Mouse (Mus musculus) stomach, embryonic 16.5 days (tissue): Measurements from ENCODE around the gene Cacfd1. TPM values are rescaled to one million over a fixed set of nuclear protein-coding genes. Genes with fewer than 3 reads are reported as not detected.

ENCODE experiments used
- ATAC-seq: fragments of 200-750 bp; cut with Nextera tagmentation; 2 replicates; pipeline ENCODE4 v1.8.0; 2017; ENCODE audit warnings: moderate number of reproducible peaks, moderate TSS enrichment; ENCODE audit not compliant: insufficient read depth, low FRiP score
- H3K27ac ChIP-seq: fragments of 300-500 bp; sonication (generic); 2 replicates; pipeline ENCODE4 v1.5.1; 2014; ENCODE audit warnings: low read length
- H3K27me3 ChIP-seq: fragments of 300-500 bp; sonication (generic); 2 replicates; pipeline ENCODE4 v1.6.1; 2014; ENCODE audit warnings: low read length, control low read depth, mixed read lengths; ENCODE audit not compliant: control insufficient read depth, insufficient read depth
- H3K36me3 ChIP-seq: fragments of 300-500 bp; sonication (generic); 2 replicates; pipeline ENCODE4 v1.6.1; 2014; ENCODE audit warnings: low read length; ENCODE audit not compliant: control insufficient read depth, insufficient read depth
- H3K4me1 ChIP-seq: fragments of 300-500 bp; sonication (generic); 2 replicates; pipeline ENCODE4 v1.6.1; 2014; ENCODE audit warnings: low read length, control low read depth, mixed read lengths; ENCODE audit not compliant: control insufficient read depth, insufficient read depth
- H3K4me2 ChIP-seq: fragments of 300-500 bp; sonication (generic); 2 replicates; pipeline ENCODE4 v1.6.1; 2014; ENCODE audit warnings: low read depth, low read length, mixed read lengths
- H3K4me3 ChIP-seq: fragments of 300-500 bp; sonication (generic); replicated peaks from 2 replicates; pipeline ENCODE4 v1.5.1; 2014; ENCODE audit warnings: mild to moderate bottlenecking, low read length
- H3K9ac ChIP-seq: fragments of 300-500 bp; sonication (generic); 2 replicates; pipeline ENCODE4 v1.6.1; 2014; ENCODE audit warnings: low read length
- H3K9me3 ChIP-seq: fragments of 300-500 bp; sonication (generic); replicated peaks from 2 replicates; pipeline ENCODE4 v1.6.1; 2016; ENCODE audit warnings: low read length, control low read depth; ENCODE audit not compliant: control insufficient read depth
- WGBS: fragments of 180-500 bp; shearing (Covaris S2); extraction: QIAGEN DNeasy Blood & Tissue Kit; methylation state at CpG from one replicate; pipeline ENCODE4 v1.1.7; 2014; 5-methylcytosine and 5-hydroxymethylcytosine counted together
- polyA plus RNA-seq: library from polyadenylated mRNA; unstranded; fragments of >200 nt; fragmentation: Nextera tagmentation; extraction: Ambion mirVana; gene quantifications from 2 replicates; pipeline ENCODE4 v1.2.1, GENCODE M21; 2015

The Cacfd1 gene
- polyA plus RNA-seq, 1 experiment from 2014 or later, result 60.7 TPM

DNA sequence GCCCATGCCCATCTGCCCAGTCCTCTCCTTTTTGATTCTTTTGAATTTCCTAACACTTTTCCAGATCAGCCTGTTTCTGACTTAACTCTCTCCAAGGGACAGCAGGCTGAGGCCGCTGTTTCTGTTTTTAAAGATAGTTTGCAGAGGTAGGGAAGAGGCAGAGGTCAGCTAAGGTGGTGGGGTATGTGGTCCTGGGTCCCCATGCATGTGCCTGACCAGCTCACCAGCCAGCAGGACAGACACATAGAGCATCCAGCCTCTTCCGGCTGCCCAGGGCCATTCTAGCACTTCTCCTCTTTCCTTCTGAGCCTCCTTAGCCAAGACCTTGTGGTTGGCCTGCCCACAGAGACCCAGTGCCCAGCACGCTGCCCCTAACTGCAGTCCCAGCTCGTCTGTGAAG is 48.5 kb downstream of the Cacfd1 start:
- H3K4me2 ChIP-seq, result peak overlapping the region; percentile 18; the same call in 1 of the 2 replicates
- H3K4me1 ChIP-seq, result peaks cover 14% of the 10 kb centered on the region; the same call in 1 of the 2 replicates
- H3K36me3 ChIP-seq, result no peaks in the 10 kb centered on the region
- H3K4me3 ChIP-seq, result no peak overlapping the region
- ATAC-seq, result no peak
- 39% methylated on average over 4 of the region's 4 CpGs for WGBS
- H3K27ac ChIP-seq, result no peak overlapping the region
- H3K27me3 ChIP-seq, result no peaks in the 10 kb centered on the region
- H3K9ac ChIP-seq, result 0 out of 2 replicates have a peak overlapping the region, but pooled peaks have one; percentile 43
- no peaks in the 10 kb centered on the region for H3K9me3 ChIP-seq

GRCm38 (mm10) chr2:27058751-27059150 is 49.0 kb downstream of the Cacfd1 start:
- H3K4me3 ChIP-seq, result no peak overlapping the region
- WGBS, result 16% methylated on average over 12 of the region's 12 CpGs
- H3K27me3 ChIP-seq, result no peaks in the 10 kb centered on the region
- H3K9ac ChIP-seq, result no peak overlapping the region
- H3K9me3 ChIP-seq, result no peaks in the 10 kb centered on the region
- H3K36me3 ChIP-seq, result no peaks in the 10 kb centered on the region
- no peak overlapping the region for H3K27ac ChIP-seq
- peaks cover 14% of the 10 kb centered on the region; the same call in 1 of the 2 replicates for H3K4me1 ChIP-seq
- ATAC-seq, result peak; percentile 9; the same call in 1 of the 2 replicates
- H3K4me2 ChIP-seq, result peak overlapping the region; percentile 18; the same call in 1 of the 2 replicates

DNA sequence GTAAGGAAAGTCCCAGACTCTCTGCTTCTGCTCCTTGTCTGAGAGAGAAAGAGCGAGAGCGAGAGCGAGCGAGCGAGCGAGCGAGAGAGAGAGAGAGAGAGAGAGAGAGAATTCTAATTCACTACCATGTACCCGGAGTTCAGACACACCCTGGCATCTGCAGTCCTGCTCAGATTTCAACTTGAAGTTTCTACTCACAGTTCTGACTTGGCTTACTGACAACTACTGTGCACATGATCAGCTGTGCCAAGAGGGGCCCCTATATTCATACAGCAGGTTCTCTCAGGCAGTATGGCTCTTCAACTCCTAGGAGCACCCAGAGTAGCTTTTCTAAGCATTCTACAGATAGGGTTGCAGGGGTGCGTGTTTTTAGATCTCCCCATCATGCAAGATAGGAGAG is 49.5 kb downstream of the Cacfd1 start:
- WGBS, result 74% methylated on average over 9 of the region's 9 CpGs
- no peaks in the 10 kb centered on the region for H3K9me3 ChIP-seq

GRCm38 (mm10) chr2:27067124-27067523 is 57.4 kb downstream of the Cacfd1 start:
- Histone ChIP-seq H3K27ac (no peak overlapping the region), H3K4me2 (no peak overlapping the region), H3K9me3 (no peaks in the 10 kb centered on the region), H3K4me1 (peaks cover 15% of the 10 kb centered on the region), H3K4me3 (no peak overlapping the region), H3K36me3 (no peaks in the 10 kb centered on the region), H3K27me3 (no peaks in the 10 kb centered on the region), H3K9ac (no peak overlapping the region)
- WGBS, result 92% methylated on average over 2 of the region's 2 CpGs
- ATAC-seq, result no peak

More for the DNA sequence above, 49.5 kb downstream of the Cacfd1 start:
- H3K36me3 ChIP-seq, result no peaks in the 10 kb centered on the region
- no peak overlapping the region for H3K27ac ChIP-seq
- no peak overlapping the region for H3K4me3 ChIP-seq
- 0 out of 2 replicates have a peak overlapping the region, but pooled peaks have one; percentile 18 for H3K4me2 ChIP-seq
- H3K27me3 ChIP-seq, result no peaks in the 10 kb centered on the region
- H3K4me1 ChIP-seq, result peaks cover 14% of the 10 kb centered on the region; the same call in 1 of the 2 replicates
- H3K9ac ChIP-seq, result no peak overlapping the region
- no peak for ATAC-seq

GRCm38 (mm10) chr2:27067996-27068395 is 58.3 kb downstream of the Cacfd1 start:
- no peak overlapping the region for H3K27ac ChIP-seq
- no peak overlapping the region for H3K4me3 ChIP-seq
- no peaks in the 10 kb centered on the region for H3K9me3 ChIP-seq
- no peak overlapping the region for H3K4me2 ChIP-seq
- H3K36me3 ChIP-seq, result no peaks in the 10 kb centered on the region
- H3K27me3 ChIP-seq, result no peaks in the 10 kb centered on the region
- 25% methylated on average over 2 of the region's 2 CpGs for WGBS
- no peak overlapping the region for H3K9ac ChIP-seq
- no peak for ATAC-seq
- H3K4me1 ChIP-seq, result peaks cover 17% of the 10 kb centered on the region

DNA sequence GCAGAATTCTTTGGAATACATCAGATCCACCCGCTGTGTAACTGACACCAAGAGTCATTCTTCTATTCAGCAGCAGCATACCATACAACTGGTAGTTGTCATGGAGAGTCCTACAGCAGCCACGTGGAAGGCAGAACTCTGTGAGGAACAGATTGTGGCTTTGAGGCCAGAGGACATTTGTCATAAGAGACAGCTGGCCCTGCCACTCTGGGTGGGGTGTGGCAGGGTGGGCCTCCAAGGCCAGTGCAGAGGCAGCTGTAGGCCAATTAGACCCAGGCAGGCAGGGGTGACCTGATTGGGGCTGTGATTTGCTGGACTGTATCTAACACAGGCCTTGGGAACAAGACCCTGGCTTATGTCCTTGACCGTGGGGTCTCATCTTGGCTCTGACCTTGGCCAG is 59.9 kb downstream of the Cacfd1 start:
- 0 out of 2 replicates have a peak, but pooled peaks have one; percentile 18 for ATAC-seq
- no peaks in the 10 kb centered on the region for H3K36me3 ChIP-seq
- no peak overlapping the region for H3K9ac ChIP-seq
- no peak overlapping the region for H3K27ac ChIP-seq
- 51% methylated on average over 3 of the region's 3 CpGs for WGBS
- H3K4me2 ChIP-seq, result no peak overlapping the region
- no peaks in the 10 kb centered on the region for H3K9me3 ChIP-seq
- no peaks in the 10 kb centered on the region for H3K27me3 ChIP-seq
- no peak overlapping the region for H3K4me3 ChIP-seq
- H3K4me1 ChIP-seq, result peaks cover 17% of the 10 kb centered on the region

DNA sequence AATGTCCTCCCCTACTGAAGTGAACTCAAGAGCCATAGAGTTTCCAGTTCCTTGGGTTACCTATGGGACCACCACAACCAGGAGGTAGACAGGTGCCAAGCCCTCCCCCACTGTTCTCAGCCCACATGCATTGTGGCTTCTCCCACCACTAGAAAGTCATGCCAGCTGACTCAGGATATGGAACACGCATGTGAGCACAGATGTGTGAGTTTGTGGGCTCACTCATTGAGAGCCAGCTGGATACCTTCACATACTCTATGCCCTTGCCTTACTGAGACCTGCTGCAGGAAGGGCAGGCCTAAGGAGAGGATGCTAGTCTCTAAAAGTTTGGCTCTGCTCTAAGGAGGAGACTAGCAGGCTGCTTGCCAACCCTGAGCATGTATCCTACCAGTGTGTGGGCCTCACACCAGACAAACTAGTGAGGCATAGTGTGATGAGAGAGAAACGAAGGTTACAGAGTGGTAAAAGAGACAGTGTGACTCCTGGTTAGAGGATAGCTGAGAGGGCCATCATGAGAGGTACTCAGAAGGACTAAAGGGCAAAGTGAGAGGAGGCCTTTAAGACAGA is 60.6 kb downstream of the Cacfd1 start:
- Histone ChIP-seq H3K4me1 (peaks cover 17% of the 10 kb centered on the region), H3K4me3 (no peak overlapping the region), H3K36me3 (no peaks in the 10 kb centered on the region), H3K27ac (no peak overlapping the region), H3K9ac (no peak overlapping the region), H3K27me3 (no peaks in the 10 kb centered on the region), H3K9me3 (no peaks in the 10 kb centered on the region), H3K4me2 (no peak overlapping the region)
- no peak for ATAC-seq
- 79% methylated on average over 2 of the region's 2 CpGs for WGBS

Other genes with a start within 250 kb of the Cacfd1 start
- 0.56 and 0.75 TPM in 2 replicates for gene Abo, start 144.9 kb upstream of the Cacfd1 start, polyA plus RNA-seq
- 24.6 and 25.1 TPM in 2 replicates for gene Surf6, start 107.0 kb upstream of the Cacfd1 start, polyA plus RNA-seq
- 43.0 and 46.6 TPM in 2 replicates for gene Med22, start 99.2 kb upstream of the Cacfd1 start, polyA plus RNA-seq
- gene Rpl7a, start 99.2 kb upstream of the Cacfd1 start, polyA plus RNA-seq, result 458 and 551 TPM in 2 replicates
- 39.9 and 40.7 TPM in 2 replicates for gene Surf2, start 93.6 kb upstream of the Cacfd1 start, polyA plus RNA-seq
- gene Surf1, start 93.4 kb upstream of the Cacfd1 start, polyA plus RNA-seq, result 59.9 and 61.8 TPM in 2 replicates
- 245 and 251 TPM in 2 replicates for gene Surf4, start 76.0 kb upstream of the Cacfd1 start, polyA plus RNA-seq
- gene Stkld1, start 75.9 kb upstream of the Cacfd1 start, polyA plus RNA-seq, result 0.10 and 0.15 TPM in 2 replicates
- 40.3 and 42.3 TPM in 2 replicates for gene Rexo4, start 45.5 kb upstream of the Cacfd1 start, polyA plus RNA-seq
- 0.20 and 0.21 TPM in 2 replicates for gene Adamts13, start 36.5 kb upstream of the Cacfd1 start, polyA plus RNA-seq
- gene Slc2a6, start 18.1 kb downstream of the Cacfd1 start, polyA plus RNA-seq, result 0.77 and 1.2 TPM in 2 replicates
- gene Mymk, start 62.3 kb downstream of the Cacfd1 start, polyA plus RNA-seq, result 0.60 and 9.8 TPM in 2 replicates
- gene Adamtsl2, start 69.5 kb downstream of the Cacfd1 start, polyA plus RNA-seq, result 3.6 and 4.0 TPM in 2 replicates
- 0.04 and 0.10 TPM in 2 replicates for gene Fam163b, start 132.6 kb downstream of the Cacfd1 start, polyA plus RNA-seq
- gene Dbh, start 155.3 kb downstream of the Cacfd1 start, polyA plus RNA-seq, result 0.25 and 0.76 TPM in 2 replicates
- gene Sardh, start 238.4 kb downstream of the Cacfd1 start, polyA plus RNA-seq, result 18.6 and 19.8 TPM in 2 replicates